Mouse (Mus musculus) ES-Bruce4 (cell line): Measurements from ENCODE around the gene Hivep2.

ENCODE experiments used
- CTCF ChIP-seq: IDR thresholded peaks from one replicate; pipeline ENCODE4 v1.8.1; 2011; ENCODE audit warnings: low read depth, low read length
- EP300 ChIP-seq: IDR thresholded peaks from 2 replicates; pipeline ENCODE4 v1.6.1; 2011; ENCODE audit warnings: low read depth, low read length; ENCODE audit not compliant: insufficient read depth
- POLR2A ChIP-seq: IDR thresholded peaks from one replicate; pipeline ENCODE4 v1.8.1; 2011; ENCODE audit warnings: low read length; ENCODE audit not compliant: insufficient read depth

DNA sequence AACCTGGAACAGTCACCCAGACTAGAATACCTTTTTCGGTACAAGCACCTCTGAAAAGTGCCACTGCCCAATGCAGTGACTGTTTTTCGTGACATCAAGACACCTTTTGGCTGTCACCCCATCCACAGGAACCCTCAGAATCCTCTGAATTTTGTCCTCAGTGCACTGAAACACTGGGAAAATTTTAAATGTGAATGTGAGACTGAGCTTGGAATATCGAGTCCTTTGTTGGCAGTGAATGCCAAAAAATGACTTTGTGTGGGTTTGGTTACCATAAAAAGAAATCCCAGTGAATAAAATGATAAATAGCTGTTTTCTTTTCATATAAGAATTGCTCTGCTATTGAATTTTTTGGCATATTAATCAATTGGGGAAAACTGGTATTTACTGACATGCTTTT is 154.6 kb downstream of the Hivep2 start:
- no peak for TF ChIP-seq CTCF
- no peak for TF ChIP-seq EP300
- TF ChIP-seq POLR2A = no peak
